Mouse (Mus musculus) small intestine, adult 2 months (tissue): ENCODE data around the gene Pcx.

ENCODE experiments used
- CTCF ChIP-seq: fragments of 200-500 bp; IDR thresholded peaks from 2 replicates; pipeline ENCODE4 v1.5.1; 2012; ENCODE audit warnings: low read depth, mild to moderate bottlenecking, control low read depth, inconsistent platforms, low read length, moderate library complexity, mixed read lengths; ENCODE audit not compliant: insufficient replicate concordance, insufficient read length; ENCODE audit errors: extremely low read depth
- POLR2A ChIP-seq: fragments of 200-500 bp; IDR thresholded peaks from 2 replicates; pipeline ENCODE4 v1.6.1; 2012; ENCODE audit warnings: low read depth, mild to moderate bottlenecking, control low read depth, inconsistent platforms, low read length, moderate library complexity

DNA sequence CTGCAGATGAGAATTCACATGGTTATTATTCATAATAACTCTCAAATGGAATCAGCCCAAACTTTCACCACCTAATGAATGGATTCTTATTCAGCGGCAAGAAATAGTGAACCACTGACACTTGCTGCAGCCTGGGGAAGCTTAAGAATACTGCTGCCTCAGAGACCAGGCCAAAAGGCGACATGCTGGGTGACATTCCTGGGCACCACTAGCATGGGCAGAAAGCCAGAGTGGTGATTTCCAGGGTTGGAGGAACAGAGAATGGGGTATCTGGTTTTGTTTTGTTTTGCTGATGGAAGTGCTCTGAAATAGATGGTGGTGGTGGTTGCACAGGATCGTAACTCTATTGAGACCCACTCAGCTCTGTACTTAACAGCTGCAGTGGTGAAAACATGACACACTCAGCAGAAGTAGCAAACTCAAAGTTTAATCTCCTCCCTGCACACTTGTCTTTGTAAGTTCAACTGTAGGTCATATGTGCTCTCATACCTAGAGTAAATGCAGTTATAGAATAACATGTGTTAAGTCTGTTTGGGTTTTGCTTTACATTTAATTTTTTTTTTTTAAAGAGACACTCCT is 38.1 kb downstream of the Pcx start:
- TF ChIP-seq CTCF, result no peak
- no peak for TF ChIP-seq POLR2A
